Mouse (Mus musculus): ENCODE data around the gene Trak1. TPM values are rescaled to one million over a fixed set of nuclear protein-coding genes. Genes with fewer than 3 reads are reported as not detected.

Gene Trak1
- total and polyA plus RNA-seq, 3 experiments = 8.2 to 28.6 (median 18.1) TPM

GRCm38 (mm10) chr9:121319323-121319966 is 22.1 kb downstream of the Trak1 start:
- Histone ChIP-seq H3K9ac (ENCODE audit: insufficient read depth, low read depth) (no peak overlapping the region), H3K4me1 (ENCODE audit: control insufficient read depth in 1 of 2, insufficient read depth in 2 of 2) (peaks cover 20 to 37% of the 10 kb centered on the region in 2 experiments), H3K4me3 (replicated peaks in 1 of 3; ENCODE audit: low read depth in 2 of 3, low read length in 2 of 3, poor library complexity in 1 of 3) (no peak overlapping the region), H3K27ac (ENCODE audit: insufficient read depth, low read depth) (no peak overlapping the region), H3K27me3 (replicated peaks) (no peaks in the 10 kb centered on the region), H3K4me2 (ENCODE audit: insufficient read depth, low read depth, poor library complexity, severe bottlenecking) (no peak overlapping the region), H3K79me2 (replicated peaks; ENCODE audit: control insufficient read depth, extremely low read depth, insufficient read depth, poor library complexity, severe bottlenecking) (peaks cover 13% of the 10 kb centered on the region), H3K36me3 (replicated peaks in 1 of 2; ENCODE audit: control insufficient read depth in 1 of 2, insufficient read depth in 1 of 2, low read length in 1 of 2) (peaks cover 12 to 42% of the 10 kb centered on the region in 2 experiments), H3K9me3 (replicated peaks; ENCODE audit: low read length) (peaks cover 8% of the 10 kb centered on the region)
- dilution Hi-C loops (cut with MboI; ENCODE audit: extremely low pct_ligation_motif_present, extremely low pct_unique_long_range_greater_than_20kb, low sequenced_read_pairs) (no loop called here), in situ Hi-C loops (cut with MboI; ENCODE audit: low pct_ligation_motif_present, low pct_unique_long_range_greater_than_20kb, low sequenced_read_pairs) (no loop called here)
- TF ChIP-seq E2F4 (IDR thresholded peaks at IDR 0.05; ENCODE audit: insufficient replicate concordance, low read depth, low read length) (no peak), MYC (IDR thresholded peaks at IDR 0.05; ENCODE audit: low read depth, low read length) (no peak), JUND (conservative IDR thresholded peaks at IDR 0.05; ENCODE audit: low read depth, low read length) (no peak), CHD2 (IDR thresholded peaks at IDR 0.05; ENCODE audit: low read length) (no peak)
- no peak for DNase-seq (ENCODE audit: extremely low read depth)

DNA sequence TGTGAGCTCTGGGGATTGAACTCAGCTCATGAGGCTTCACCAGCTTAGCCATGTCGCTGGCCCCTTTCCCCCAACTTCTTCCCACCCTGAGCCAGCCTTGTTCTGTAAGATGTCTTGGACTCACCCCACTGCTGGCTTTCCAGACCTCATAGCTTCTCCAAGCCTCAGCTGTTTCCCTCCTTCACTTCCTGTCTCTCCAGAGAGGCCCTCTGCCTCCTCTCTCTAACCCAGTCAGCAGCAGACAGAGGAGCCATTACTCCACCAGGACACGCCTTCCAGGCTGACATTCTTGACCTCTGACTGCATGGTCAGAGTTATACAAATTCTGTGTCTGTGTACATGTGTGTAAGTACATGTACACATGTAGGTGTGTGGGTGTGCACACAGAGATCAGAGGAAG is 23.1 kb downstream of the Trak1 start:
- no peak for DNase-seq (ENCODE audit: extremely low read depth)
- Histone ChIP-seq H3K4me2 (ENCODE audit: insufficient read depth, low read depth, poor library complexity, severe bottlenecking) (no peak overlapping the region), H3K9ac (ENCODE audit: insufficient read depth, low read depth) (no peak overlapping the region), H3K4me3 (replicated peaks in 1 of 3; ENCODE audit: low read depth in 2 of 3, low read length in 2 of 3, poor library complexity in 1 of 3) (no peak overlapping the region), H3K36me3 (replicated peaks in 1 of 2; ENCODE audit: control insufficient read depth in 1 of 2, insufficient read depth in 1 of 2, low read length in 1 of 2) (peaks cover 12 to 41% of the 10 kb centered on the region in 2 experiments), H3K27ac (ENCODE audit: insufficient read depth, low read depth) (0 out of 2 replicates have a peak overlapping the region, but pooled peaks have one; percentile 6), H3K27me3 (replicated peaks) (no peaks in the 10 kb centered on the region), H3K9me3 (replicated peaks; ENCODE audit: low read length) (peaks cover 8% of the 10 kb centered on the region), H3K4me1 (ENCODE audit: control insufficient read depth in 1 of 2, insufficient read depth in 2 of 2) (peaks cover 16 to 33% of the 10 kb centered on the region in 2 experiments), H3K79me2 (replicated peaks; ENCODE audit: control insufficient read depth, extremely low read depth, insufficient read depth, poor library complexity, severe bottlenecking) (peaks cover 10% of the 10 kb centered on the region)
- in situ Hi-C loops (cut with MboI; ENCODE audit: low pct_ligation_motif_present, low pct_unique_long_range_greater_than_20kb, low sequenced_read_pairs) = no loop called here
- dilution Hi-C loops (cut with MboI; ENCODE audit: extremely low pct_ligation_motif_present, extremely low pct_unique_long_range_greater_than_20kb, low sequenced_read_pairs) = no loop called here
- TF ChIP-seq CHD2 (IDR thresholded peaks at IDR 0.05; ENCODE audit: low read length) (0 out of 2 replicates have a peak, but pooled peaks have one; percentile 41), JUN (IDR thresholded peaks at IDR 0.05; ENCODE audit: insufficient read depth, low read depth, low read length) (no peak)

GRCm38 (mm10) chr9:121321118-121321517 is 23.8 kb downstream of the Trak1 start:
- dilution Hi-C loops (cut with MboI; ENCODE audit: extremely low pct_ligation_motif_present, extremely low pct_unique_long_range_greater_than_20kb, low sequenced_read_pairs) = no loop called here
- Histone ChIP-seq H3K36me3 (replicated peaks in 1 of 2; ENCODE audit: control insufficient read depth in 1 of 2, insufficient read depth in 1 of 2, low read length in 1 of 2) (peaks cover 12 to 37% of the 10 kb centered on the region in 2 experiments), H3K79me2 (replicated peaks; ENCODE audit: control insufficient read depth, extremely low read depth, insufficient read depth, poor library complexity, severe bottlenecking) (peaks cover 5% of the 10 kb centered on the region; the same call in 1 of the 2 replicates), H3K9me3 (replicated peaks; ENCODE audit: low read length) (peaks cover 8% of the 10 kb centered on the region), H3K4me2 (ENCODE audit: insufficient read depth, low read depth, poor library complexity, severe bottlenecking) (no peak overlapping the region), H3K4me3 (replicated peaks in 1 of 3; ENCODE audit: low read depth in 2 of 3, low read length in 2 of 3, poor library complexity in 1 of 3) (no peak overlapping the region), H3K27me3 (replicated peaks) (no peaks in the 10 kb centered on the region), H3K9ac (ENCODE audit: insufficient read depth, low read depth) (no peak overlapping the region), H3K27ac (ENCODE audit: insufficient read depth, low read depth) (no peak overlapping the region), H3K4me1 (ENCODE audit: control insufficient read depth in 1 of 2, insufficient read depth in 2 of 2) (peaks cover 9 to 27% of the 10 kb centered on the region in 2 experiments)
- in situ Hi-C loops (cut with MboI; ENCODE audit: low pct_ligation_motif_present, low pct_unique_long_range_greater_than_20kb, low sequenced_read_pairs) = no loop called here
- no peak; the same call in 1 of the 2 replicates for TF ChIP-seq CHD2 (IDR thresholded peaks at IDR 0.05; ENCODE audit: low read length)
- peak; percentile 47; the same call in 1 of the 2 replicates for TF ChIP-seq POLR2AphosphoS2 (IDR thresholded peaks at IDR 0.05; ENCODE audit: low read depth, low read length)
- no peak for DNase-seq (ENCODE audit: extremely low read depth)
